Mouse (Mus musculus) embryonic fibroblast, embryonic 13.5 days (primary cell): ENCODE results near the gene Agbl4.

ENCODE experiments used
- CTCF ChIP-seq: IDR thresholded peaks from 2 replicates; pipeline ENCODE4 v1.5.1; 2011; ENCODE audit warnings: mild to moderate bottlenecking, control low read depth, low read length, moderate library complexity, borderline replicate concordance; ENCODE audit not compliant: insufficient read depth
- POLR2A ChIP-seq: IDR thresholded peaks from 2 replicates; pipeline ENCODE4 v1.6.1; 2011; ENCODE audit warnings: low read depth, mild to moderate bottlenecking, control low read depth, low read length, moderate library complexity

- no peak for TF ChIP-seq CTCF
- no peak for TF ChIP-seq POLR2A
Measured at GRCm38 (mm10) chr4:111306518-111306917, 909.1 kb downstream of the Agbl4 start.
